Mouse (Mus musculus) CD4-positive, CD25-positive, alpha-beta regulatory T cell, adult 9 weeks (primary cell): ENCODE measurements around the gene Tjp1. TPM values are rescaled to one million over a fixed set of nuclear protein-coding genes. Genes with fewer than 3 reads are reported as not detected.

ENCODE experiments used
- polyA plus RNA-seq: library from polyadenylated mRNA; unstranded; fragments of 100-300 nt; shearing (Covaris generic); gene quantifications from one replicate; pipeline ENCODE4 v1.2.1, GENCODE M21; 2017

Tjp1 gene
- 0.04 TPM for polyA plus RNA-seq

DNA sequence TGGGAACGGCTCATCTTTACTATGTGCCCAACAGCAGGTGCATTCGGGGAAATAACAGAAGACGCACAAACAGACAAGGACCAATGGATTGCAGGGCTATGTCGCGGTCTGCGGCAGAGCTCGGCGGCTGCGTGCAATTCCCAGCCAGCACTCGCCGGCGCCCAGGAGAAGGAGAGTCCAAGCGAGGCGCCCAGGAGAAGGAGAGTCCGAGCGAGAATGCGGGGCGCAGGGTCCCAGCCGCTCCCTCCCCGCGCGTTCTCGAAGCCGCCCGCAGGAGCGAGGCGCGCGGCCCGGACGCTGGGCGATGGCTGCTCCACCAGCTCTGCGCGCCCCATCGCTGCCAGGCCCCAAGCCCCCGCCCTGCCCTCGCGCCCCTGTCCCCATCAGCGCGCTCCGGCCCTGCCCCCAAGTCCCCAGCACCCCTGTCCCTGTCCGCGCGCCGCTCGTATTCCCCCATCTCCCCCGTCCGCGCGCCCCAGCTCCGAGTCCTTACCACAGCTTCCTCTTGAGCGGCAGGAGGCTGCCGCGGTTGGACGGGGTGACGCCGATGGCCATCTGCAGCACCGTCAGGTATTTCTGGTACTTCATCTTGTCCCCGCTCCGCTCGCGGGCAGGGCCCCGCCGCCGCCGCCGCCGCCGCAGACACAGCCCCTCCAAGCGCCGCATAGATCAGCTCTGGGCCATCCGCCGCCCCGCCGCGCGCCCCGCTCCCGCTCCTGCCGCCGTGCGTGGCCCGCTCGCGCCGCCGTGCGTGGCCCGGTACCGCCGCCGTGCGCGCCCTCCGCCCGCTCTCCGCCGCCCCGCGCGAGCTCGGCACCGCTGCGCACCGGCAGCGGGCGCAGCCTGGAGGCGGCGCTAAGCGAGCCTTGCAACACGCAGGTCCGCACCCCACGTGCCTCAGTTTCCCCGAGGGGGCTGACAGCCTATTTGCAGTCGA is at the start of gene Tjp1:
Gene Tjp1 (minus strand): TSS at position 711 of the 937 bp plus-strand sequence.

Other genes with a start within 250 kb of the Tjp1 start
- gene Tarsl2, start 117.1 kb upstream of the Tjp1 start, polyA plus RNA-seq, result 0.53 TPM
- 129 TPM for gene Tm2d3, start 163.4 kb upstream of the Tjp1 start, polyA plus RNA-seq